Mouse (Mus musculus): ENCODE data around the gene Prr14.
"Not testable (repeated sequence)": the region's sequence is repeated elsewhere in the genome, so short reads cannot be mapped to it uniquely, and the experiment has no call there.

Gene Prr14

DNA sequence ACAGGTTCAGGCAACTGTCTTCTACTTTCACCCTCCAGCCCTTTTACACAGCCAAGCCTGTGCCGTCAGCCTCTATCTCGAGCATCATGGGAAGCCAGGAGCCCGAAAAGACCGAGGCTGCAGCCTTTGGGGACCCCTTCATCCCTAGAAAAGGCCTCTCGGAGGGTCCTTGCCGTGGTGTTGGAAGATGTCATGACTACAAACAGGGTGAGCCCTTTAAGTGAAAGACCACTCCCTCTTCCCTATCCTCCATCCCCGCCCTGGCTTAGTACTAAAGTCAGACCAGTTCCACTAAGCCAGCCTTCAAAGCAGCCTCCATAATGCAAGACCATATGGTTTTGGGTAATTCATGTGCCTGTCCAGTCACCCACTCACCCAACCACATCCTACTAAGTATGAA is 12.6 kb downstream of the Prr14 start:
- no peak for DNase-seq (ENCODE audit: low spot score in 2 of 2)

DNA sequence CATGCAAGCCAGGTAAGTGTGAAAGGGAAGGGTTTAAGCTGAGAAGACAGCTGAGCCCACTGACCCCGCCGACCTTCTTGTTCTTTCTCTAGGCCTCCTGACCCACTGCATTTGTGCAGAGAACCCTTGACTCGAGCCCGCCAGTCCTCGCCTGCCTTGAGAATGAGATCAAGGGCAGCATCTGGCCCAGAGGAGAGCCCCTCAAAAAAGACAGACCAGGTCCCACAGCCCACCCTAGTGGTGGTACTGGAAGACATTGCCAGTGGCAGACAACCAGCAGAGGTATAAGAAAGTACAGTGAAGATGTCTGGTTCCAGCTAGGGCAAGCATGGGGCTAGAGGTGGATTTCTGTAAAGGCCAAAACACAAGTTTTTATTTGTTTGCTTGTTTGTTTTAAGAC is 14.3 kb downstream of the Prr14 start:
- DNase-seq (ENCODE audit: low spot score in 2 of 2), result peak; percentile 37 to 54

DNA sequence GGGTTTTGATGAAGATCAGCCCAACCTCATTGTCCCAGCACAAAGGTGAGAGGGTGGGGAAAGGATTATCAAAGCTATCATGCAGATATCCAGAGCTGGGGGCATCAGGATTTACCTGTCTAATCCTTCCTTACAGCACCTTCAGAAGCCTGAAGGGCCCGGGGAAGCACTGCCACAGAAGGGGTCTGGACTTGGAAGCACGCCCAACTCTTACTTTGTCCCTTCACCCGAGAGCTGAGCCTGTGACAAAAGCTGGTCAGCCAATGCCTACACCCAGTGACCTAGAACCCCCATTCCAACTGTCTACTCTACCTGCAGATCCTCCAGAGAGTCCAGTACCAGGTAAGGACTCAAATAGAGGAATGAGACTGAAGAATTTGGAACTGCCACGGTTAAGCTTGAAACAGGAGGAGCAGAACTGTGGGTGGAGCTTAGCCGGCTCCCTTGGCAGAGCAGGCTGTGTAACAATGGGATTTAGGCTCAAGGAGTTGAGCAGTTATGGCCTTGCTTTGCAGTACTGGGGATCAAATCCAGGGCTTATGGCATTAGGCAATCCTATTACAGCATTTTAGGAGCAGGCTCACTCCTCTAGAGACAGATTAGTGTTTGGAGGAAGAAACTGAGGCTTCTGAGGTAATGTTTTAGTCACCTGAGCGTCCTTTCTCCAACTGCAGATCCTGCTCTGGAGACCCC is 15.1 kb downstream of the Prr14 start:
- DNase-seq (ENCODE audit: low spot score in 2 of 2), result no peak

DNA sequence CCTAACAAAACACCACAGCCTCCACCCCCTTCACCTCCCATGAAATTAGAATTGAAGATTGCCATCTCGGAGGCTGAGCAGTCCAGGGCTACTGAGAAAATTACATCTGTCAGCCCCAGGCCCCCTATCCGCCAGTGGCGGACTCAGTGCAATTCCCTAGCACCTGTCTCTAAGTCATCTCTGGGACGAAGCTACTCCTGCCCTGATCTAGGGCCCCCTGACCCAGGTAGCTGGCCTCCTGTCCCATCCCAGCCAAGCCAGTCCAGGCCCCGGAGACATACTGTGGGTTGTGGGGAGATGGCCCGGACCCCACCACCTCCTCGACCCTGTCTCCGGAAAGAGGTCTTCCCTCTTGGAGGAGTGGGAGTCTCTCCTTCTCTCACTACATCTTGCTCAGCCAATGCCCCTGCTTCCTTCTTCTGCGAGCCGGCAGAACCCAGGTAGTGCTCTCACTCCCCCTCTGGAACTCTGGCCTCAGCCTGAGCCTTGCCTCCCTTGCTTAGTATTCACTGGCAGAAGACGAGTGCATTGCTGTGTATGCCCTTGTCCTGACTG is 15.9 kb downstream of the Prr14 start:
- no peak for DNase-seq (ENCODE audit: low spot score in 2 of 2)

DNA sequence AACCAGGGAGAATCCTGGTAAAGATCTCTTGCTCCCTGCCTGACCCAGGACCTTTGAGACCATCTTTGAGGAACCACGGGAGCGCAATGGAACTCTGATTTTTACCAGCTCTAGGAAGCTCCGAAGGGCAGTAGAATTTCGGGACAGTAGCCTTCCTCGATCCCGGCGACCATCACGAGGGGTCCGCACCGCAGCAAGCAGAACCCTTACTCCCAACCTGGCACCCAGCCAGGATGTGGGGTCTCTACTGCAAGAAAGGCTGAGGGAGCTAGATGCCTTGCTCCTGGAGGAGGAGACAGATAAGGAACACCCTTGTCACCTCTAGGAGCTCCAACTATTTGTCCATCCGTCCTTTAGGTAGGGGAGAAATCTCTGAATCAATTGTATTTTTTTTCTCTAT is 16.9 kb downstream of the Prr14 start:
- DNase-seq (ENCODE audit: low spot score in 2 of 2), result no peak

DNA sequence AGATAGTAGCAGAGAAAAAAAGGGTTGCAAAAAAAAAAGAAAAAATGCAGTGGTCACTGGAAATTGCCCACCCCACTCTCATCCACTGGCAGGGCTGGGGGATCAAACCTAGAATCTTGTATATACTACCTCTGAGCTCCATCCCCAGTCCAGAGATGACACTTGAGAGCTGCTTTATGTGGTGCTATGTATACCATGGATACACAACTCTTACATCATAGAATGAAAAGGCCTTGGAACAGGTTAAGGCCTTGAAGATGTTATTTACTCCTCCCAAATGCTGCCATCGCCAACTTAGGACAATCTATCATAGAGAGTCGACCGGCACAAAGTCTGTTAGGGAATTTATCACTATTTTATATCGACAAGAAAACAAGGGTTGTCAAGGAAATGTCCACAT is 17.4 kb downstream of the Prr14 start:
- no peak for DNase-seq (ENCODE audit: low spot score in 2 of 2)

DNA sequence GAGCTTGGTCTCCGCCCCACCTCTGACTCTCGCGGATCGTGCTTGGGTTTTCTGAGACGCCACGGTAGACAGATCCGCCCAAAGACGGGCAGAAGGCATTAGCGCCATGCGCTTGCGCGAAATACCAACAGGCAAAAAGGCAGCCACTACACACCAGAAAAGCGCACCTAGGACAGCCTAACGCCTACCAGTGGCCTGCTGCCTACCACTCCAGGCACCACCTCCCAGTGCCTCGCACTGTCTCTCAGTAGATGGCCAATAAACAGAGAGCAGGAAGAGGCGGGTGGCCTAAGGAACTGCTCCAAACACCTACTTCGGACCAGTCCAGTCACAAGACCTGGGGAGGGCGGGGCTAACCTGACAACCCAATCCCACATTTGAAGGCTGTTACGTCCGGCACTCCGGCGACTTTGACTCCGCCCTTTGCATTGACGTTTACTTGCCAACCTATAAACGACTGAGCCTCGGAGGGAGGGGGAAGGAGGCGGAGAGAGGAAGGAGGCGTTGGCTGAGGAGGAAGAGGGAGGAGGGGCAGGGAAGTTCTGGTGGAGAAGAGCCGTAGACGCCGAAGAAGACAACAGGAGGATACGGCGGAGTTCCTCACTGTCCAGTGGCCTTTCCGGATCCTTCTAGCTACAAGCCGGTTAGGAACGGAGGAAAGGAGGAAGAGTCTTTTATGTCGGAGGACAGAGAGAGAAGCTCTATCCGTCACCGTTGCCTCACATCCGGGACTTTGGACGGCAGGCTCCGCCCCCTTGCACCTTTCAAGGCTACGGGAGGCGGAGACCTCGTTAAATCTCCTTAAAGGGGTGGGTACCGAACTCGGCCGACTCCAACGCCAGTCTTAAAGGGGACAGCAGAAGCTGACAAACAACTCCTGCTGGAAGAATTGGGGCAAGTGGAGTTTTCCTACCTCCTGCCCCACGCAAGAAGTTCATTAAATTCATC is 18.6 kb downstream of the Prr14 start:
- DNase-seq (ENCODE audit: low spot score in 2 of 2), result peak; percentile 98 to 99

DNA sequence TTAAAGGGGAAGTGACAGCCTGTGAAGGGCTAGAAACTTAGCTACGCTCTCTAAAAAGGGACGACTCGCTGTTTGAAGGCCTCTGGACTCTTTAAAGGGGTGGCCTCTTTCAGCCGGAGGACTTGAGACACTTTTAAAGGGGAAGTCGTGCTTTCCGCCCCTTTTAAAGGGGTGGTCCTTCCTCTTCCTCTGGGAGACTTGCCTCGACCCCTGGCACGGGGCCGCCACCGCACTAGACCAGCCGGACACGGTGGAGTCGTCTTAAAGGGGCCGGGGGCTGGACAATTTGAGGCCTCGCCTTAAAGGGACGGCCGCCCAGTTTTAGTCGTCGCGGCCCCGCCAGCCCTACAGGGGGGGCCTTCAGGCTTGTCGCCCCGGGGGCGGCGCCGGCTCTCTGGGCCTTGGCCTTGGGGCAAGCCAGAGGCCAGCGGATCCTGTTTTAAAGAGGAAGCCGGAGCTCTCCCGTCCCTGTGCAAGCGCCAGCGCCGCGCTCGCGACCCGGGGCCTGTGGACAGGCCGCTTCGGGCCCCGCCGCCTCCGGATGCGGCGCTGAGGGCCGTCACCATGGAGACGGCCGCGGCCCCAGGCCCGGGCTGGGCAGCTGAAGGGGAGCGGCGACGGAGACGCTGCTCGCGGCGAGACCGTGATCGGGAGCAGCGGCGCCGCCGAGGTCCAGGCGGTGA is 19.4 kb downstream of the Prr14 start, which contains the start of gene Fbrs:
Fbrs (plus strand) TSS at position 565 of the 683 bp plus-strand sequence.
- DNase-seq (ENCODE audit: low spot score in 2 of 2), result peak; percentile 76 to 81

DNA sequence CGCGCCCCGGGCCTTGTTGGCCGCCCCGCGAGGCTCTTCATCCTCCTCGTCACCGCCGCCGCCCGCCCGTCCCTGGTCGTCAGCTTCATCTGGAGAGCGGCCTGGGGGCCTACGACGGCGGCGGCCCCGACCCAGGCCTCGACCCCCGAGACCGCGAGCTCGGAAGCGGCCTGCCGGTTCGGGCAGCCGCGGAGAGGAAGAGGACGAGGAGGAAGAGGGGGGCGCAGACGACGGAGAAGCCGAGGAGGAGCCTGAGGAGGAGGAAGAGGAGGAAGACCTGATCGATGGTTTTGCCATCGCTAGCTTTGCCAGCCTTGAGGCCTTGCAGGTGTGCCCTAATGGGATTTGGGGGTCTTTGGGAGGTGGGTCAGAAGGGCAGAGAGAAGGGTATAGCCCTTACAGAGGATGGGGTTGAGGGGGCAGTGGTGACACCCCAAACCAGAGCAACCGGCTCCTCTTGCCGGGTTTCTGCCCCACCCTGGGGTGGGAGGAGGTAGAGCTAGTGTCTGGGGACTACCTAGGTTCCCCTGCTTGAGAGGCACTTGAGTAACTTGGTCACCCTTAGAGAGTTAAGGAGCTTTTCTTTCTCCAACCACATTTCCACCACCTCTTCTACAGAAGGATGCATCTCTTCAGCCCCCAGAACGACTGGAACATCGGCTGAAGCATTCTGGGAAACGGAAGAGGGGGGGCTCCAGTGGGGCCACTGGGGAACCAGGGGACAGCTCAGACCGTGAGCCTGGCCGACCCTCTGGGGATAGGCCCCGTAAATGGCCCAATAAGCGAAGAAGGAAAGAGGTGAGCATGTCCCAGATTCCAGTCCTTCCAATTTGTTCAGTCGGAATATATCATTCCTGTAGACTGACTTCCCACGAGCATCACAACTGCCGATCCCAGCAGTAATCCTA is 20.2 kb downstream of the Prr14 start:
- DNase-seq (ENCODE audit: low spot score in 2 of 2), result peak; percentile 28

DNA sequence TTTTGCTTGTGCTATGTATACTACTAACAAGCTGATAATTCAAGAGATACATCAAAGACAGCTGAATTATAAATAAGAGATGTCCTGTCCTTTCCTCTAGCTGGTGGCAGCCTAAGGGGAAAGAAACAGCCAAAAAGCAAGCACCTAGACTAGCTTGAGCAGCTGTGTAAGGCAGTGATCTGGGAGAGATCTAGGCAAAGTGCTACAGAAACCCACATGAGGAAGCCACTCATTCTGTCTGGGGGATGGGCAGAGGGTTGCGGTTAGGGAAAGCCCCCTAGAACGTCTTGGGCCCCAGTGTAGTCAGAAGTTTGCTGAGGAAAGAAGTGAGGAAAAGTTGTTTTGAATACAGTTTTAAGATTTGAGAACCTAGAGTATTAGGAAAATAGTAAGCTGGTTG is 20.9 kb downstream of the Prr14 start:
- peak; percentile 71 to 73 for DNase-seq (ENCODE audit: low spot score in 2 of 2)

DNA sequence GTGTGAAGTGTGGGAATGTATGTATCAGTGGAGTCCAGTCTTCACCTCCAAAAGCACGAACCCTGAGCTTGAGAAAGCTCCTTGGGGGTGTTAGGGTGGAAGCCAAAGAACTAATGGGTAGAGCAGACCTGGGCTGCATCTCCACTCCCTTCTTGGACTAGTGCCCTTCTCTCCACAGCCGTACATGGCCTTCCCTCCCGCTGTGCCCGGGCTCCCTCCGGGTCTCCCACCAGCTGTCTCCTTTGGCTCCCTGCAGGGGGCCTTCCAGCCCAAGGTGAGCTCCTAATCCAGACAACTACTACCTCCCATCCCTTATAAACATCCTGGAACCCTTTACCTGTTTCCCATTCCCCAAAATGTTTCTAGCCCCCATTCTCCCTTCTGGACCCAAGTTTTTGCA is 26.0 kb downstream of the Prr14 start:
- no peak for DNase-seq (ENCODE audit: low spot score in 2 of 2)

DNA sequence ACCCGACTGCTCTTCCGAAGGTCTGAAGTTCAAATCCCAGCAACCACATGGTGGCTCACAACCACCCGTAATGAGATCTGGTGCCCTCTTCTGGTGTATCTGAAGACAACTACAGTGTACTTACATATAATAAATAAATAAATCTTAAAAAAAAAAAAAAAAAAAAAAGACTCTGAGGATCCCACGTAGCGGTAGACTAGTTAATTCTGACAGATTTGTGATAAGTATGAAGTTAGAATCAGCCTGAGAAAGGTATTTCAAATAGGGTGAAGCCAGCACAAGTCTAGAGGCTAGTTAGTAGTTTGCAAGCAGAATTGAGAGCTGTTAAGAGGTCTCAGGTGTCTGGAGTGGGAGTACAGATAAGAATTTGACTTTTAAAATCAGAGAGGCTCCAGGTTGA is 29.0 kb downstream of the Prr14 start:
- not testable (repeated sequence) for DNase-seq (ENCODE audit: low spot score in 2 of 2)

DNA sequence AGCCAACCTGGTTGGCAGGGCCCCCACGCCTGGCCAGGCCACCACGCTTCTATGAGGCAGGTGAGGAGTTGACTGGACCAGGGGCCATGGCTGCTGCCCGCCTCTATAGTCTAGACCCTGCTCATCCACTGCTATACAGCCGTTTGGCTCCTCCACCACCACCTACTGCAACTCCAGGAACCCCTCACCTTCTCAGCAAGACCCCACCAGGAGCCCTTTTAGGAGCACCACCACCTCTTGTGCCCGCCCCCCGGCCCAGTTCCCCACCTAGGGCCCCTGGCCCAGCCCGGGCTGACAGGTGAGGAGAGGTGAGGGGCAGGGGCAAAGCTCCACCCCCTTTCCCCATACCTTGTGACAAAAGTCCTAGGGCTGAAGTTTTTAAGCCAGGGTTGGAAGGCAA is 30.6 kb downstream of the Prr14 start:
- no peak for DNase-seq (ENCODE audit: low spot score in 2 of 2)

DNA sequence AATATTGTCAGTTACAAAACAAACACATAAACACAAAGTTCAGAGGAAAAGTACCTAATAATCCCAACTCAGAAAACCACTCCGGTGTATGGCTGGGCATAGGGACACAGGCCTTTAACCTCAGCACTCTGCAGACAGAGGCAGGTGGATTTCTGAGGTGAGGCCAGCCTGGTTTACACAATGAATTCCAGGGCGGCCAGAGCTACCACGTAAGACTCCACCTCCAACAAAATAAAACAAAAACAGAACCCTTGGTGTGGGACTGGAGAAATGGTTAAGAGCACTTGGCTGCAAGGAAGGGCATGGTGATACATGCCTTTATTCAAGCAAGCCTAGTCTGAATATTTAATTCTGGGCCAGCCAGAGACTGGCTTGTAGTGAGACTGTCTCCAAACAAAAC is 32.4 kb downstream of the Prr14 start:
- DNase-seq (ENCODE audit: low spot score in 2 of 2), result no peak

DNA sequence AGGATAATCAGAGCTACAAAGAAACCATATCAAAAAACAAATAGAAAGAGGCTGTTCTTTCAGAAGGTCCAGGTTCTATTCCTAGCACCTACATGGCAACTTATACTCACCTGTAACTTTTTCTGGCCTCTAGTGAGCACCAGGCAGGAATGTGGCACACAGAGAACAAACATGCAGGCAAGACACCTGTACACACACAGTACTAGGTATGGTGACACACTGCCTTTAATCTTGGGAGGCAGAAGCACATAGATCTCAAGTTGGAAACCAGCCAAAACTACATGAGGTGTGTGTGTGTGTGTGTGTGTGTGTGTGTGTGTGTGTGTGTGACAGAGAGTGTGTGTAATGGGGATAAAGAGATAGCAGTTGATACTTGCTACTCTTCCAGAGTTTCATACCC is 35.2 kb downstream of the Prr14 start:
- no peak for DNase-seq (ENCODE audit: low spot score in 2 of 2)

DNA sequence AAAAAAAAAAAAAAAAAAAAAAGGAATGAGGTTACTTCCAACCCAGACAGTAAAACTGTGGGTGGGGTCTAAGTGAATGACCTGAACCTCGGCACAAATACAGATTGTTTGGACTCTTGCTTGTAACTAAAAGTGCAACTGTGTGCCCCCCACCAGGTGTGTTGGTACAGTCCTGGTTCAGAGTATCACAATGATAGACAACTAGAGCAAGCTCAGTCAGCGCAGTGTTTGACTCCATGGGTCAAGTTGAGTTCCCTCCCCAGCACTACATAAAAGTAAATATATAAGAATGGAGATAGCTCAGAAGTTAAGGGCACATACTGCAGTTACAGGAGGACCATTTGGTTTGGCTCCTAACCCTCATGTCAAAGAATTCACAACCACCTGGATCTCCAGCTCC is 38.0 kb downstream of the Prr14 start:
- DNase-seq (ENCODE audit: low spot score in 2 of 2), result no peak

DNA sequence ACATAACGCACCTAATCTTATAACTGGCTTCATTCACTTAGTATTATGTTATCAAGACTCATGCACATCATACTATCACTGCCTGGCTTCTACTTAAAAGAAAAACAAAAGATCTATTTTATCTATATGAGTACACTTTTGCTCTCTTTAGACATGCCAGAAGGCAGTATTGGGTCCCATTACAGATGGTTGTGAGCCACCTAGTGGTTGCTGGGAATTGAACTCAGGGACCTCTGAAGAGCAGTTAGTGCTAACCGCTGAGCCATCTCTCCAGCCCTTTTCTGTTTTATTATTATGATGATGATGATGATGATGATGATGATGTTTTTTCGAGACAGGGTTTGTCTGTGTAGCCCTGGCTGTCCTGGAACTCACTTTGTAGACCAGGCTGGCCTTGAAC is 39.0 kb downstream of the Prr14 start:
- DNase-seq (ENCODE audit: low spot score in 2 of 2), result peak; percentile 48 to 62

DNA sequence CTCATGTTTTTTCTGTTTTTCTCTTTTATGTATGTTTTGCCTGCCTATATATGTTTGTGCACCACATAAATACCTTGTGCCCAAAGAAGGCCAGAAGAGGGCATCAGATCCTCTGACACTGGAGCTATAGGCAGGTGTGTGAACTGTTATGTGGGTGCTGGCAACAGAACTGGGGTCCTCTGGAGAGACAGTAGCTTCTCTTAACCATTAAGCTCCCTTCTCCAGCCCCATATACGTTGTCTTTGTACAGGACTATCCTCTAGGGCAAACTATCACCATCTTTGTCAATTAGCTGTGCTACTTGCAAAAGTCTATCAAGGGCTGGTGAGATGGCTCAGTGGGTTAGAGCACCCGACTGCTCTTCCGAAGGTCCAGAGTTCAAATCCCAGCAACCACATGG is 48.9 kb downstream of the Prr14 start:
- no peak for DNase-seq (ENCODE audit: low spot score in 2 of 2)

DNA sequence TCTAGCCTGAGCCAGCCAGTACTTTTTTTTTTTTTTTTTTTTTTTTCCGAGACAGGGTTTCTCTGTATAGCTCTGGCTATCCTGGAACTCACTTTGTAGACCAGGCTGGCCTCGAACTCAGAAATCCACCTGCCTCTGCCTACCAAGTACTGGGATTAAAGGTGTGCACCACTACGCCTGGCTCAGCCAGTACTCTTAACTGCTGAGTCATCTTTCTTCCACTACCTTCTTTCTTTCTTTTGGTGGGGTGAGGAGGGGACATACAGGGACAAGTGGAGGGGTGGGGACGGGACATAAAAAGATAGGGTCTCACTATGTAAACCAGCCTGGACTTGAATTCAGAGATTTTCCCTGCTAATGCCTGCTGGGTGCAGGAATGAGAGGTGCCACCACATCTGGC is 50.4 kb downstream of the Prr14 start:
- not testable (repeated sequence) for DNase-seq (ENCODE audit: low spot score in 2 of 2)

DNA sequence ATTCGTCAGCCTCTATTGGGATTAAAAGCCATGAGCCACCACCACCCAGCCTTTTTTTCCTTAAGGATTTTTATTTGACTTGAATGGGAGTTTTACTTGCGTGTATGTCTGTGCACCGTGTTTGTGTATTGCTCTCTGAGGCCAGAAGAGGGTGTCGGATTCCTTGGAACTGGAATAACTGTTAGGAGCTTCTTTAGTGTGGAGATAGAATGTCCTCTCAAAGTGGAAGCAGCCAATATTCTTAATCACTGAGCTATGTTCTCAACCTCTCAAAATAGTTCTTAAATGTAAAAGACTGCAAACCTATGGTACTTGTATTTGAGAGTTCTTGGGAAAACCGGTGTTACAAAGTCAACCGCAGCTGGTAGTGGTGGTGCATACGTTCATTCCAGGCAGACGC is 51.8 kb downstream of the Prr14 start:
- no peak for DNase-seq (ENCODE audit: low spot score in 2 of 2)

DNA sequence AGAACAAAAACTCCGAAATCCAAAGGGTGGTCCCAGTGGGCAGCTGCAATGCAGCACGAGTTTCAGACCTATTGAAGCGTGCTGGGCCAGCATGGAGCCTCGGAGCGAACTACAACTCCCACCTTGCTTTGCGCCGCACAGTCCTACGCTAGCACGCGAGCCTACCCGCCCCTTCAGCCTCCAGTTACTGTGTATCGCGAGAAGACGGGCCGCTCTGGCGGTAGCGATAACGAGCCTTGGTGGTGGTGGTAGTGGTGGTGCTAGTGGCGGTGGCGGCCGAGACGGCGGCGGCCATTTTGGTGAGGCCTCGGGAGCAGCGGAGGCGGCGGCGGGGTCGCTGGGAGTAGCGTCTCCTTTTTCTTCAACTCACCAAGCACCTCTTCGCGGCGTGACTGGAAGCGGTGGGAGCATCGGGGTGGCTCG is 52.4 kb downstream of the Prr14 start, which contains the start of gene Srcap:
Srcap (plus strand) TSS at position 176 of the 423 bp plus-strand sequence.
- DNase-seq (ENCODE audit: low spot score in 2 of 2), result peak; percentile 95 to 97
